Mouse (Mus musculus) limb, embryonic 13.5 days (tissue): ENCODE results near the gene Cc2d1a. TPM values are rescaled to one million over a fixed set of nuclear protein-coding genes. Genes with fewer than 3 reads are reported as not detected.

Source experiments
- ATAC-seq: fragments of 200-750 bp; cut with Nextera tagmentation; 2 replicates; pipeline ENCODE4 v1.8.0; 2017; ENCODE audit warnings: low read depth, moderate number of reproducible peaks, moderate TSS enrichment; ENCODE audit not compliant: low FRiP score
- H3K27ac ChIP-seq: fragments of 300-500 bp; sonication (generic); 2 replicates; pipeline ENCODE4 v1.5.1; 2015; ENCODE audit warnings: inconsistent platforms, mild to moderate bottlenecking, moderate library complexity
- H3K27me3 ChIP-seq: fragments of 300-500 bp; sonication (generic); 2 replicates; pipeline ENCODE4 v1.6.1; 2015; ENCODE audit warnings: mild to moderate bottlenecking, inconsistent platforms
- H3K36me3 ChIP-seq: fragments of 300-500 bp; sonication (generic); 2 replicates; pipeline ENCODE4 v1.6.1; 2015; ENCODE audit warnings: inconsistent platforms, mild to moderate bottlenecking, moderate library complexity
- H3K4me1 ChIP-seq: fragments of 300-500 bp; sonication (generic); 2 replicates; pipeline ENCODE4 v1.6.1; 2015; ENCODE audit warnings: inconsistent platforms
- H3K4me2 ChIP-seq: fragments of 300-500 bp; sonication (generic); replicated peaks from 2 replicates; pipeline ENCODE4 v1.6.1; 2015; ENCODE audit warnings: inconsistent platforms, mild to moderate bottlenecking, moderate library complexity
- H3K4me3 ChIP-seq: fragments of 300-500 bp; sonication (generic); 2 replicates; pipeline ENCODE4 v1.5.1; 2015; ENCODE audit warnings: moderate library complexity, mild to moderate bottlenecking, inconsistent platforms
- H3K9ac ChIP-seq: fragments of 300-500 bp; sonication (generic); 2 replicates; pipeline ENCODE4 v1.6.1; 2015; ENCODE audit warnings: mild to moderate bottlenecking, inconsistent platforms
- H3K9me3 ChIP-seq: fragments of 300-500 bp; sonication (generic); 2 replicates; pipeline ENCODE4 v1.6.1; 2016; ENCODE audit warnings: inconsistent platforms
- WGBS: fragments of 180-500 bp; shearing (Covaris S2); methylation state at CpG from one replicate; pipeline ENCODE4 v1.1.7; 2015; 5-methylcytosine and 5-hydroxymethylcytosine counted together
- polyA plus RNA-seq: library from polyadenylated mRNA; unstranded; fragments of >200 nt; fragmentation: Nextera tagmentation; extraction: Ambion mirVana; gene quantifications from 2 replicates; pipeline ENCODE4 v1.2.1, GENCODE M21; 2015

The Cc2d1a gene
- polyA plus RNA-seq, 1 experiment from 2014 or later, result 29.3 TPM

DNA sequence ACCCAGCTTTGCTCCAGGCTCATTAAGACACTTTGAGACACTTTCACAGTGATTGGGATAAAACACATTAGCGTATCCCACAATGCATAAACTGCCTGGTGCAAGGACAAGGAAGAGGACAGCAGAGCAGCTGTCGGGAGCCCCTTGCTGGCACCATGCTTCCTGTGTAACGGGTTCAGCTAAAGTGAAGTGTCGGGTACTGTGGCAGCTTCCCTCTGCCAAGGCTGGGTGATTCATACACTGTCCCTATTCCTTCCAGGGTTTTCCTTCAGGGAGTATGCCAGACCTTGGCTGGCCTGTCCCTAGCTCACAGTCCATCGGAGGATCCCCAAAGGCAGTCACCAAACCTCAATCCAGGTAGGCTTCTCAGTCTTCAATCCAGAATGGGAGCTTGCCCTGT is 22.4 kb upstream of the Cc2d1a start:
- Histone ChIP-seq H3K9me3 (no peaks in the 10 kb centered on the region), H3K9ac (no peak overlapping the region), H3K36me3 (peaks cover 62% of the 10 kb centered on the region), H3K4me2 (no peak overlapping the region), H3K4me1 (no peaks in the 10 kb centered on the region), H3K27ac (no peak overlapping the region), H3K4me3 (no peak overlapping the region), H3K27me3 (no peaks in the 10 kb centered on the region)
- no peak for ATAC-seq
- 93% methylated on average over 5 of the region's 5 CpGs for WGBS

- no peaks in the 10 kb centered on the region for H3K9me3 ChIP-seq
- no peaks in the 10 kb centered on the region for H3K4me1 ChIP-seq
- H3K9ac ChIP-seq, result 0 out of 2 replicates have a peak overlapping the region, but pooled peaks have one; percentile 19
- H3K4me3 ChIP-seq, result no peak overlapping the region
- no peaks in the 10 kb centered on the region for H3K27me3 ChIP-seq
- 94% methylated on average over 2 of the region's 2 CpGs for WGBS
- no peak overlapping the region for H3K4me2 ChIP-seq
- H3K27ac ChIP-seq, result no peak overlapping the region
- no peak for ATAC-seq
- peaks cover 45% of the 10 kb centered on the region for H3K36me3 ChIP-seq
Observed at GRCm38 (mm10) chr8:84167696-84168095, 20.0 kb upstream of the Cc2d1a start.

GRCm38 (mm10) chr8:84157620-84158019 is 9.9 kb upstream of the Cc2d1a start:
- Histone ChIP-seq H3K27me3 (no peaks in the 10 kb centered on the region), H3K9me3 (no peaks in the 10 kb centered on the region), H3K4me3 (no peak overlapping the region), H3K4me1 (no peaks in the 10 kb centered on the region), H3K36me3 (peaks cover 48% of the 10 kb centered on the region), H3K27ac (no peak overlapping the region), H3K9ac (no peak overlapping the region), H3K4me2 (no peak overlapping the region)
- no peak for ATAC-seq
- WGBS, result 89% methylated on average over 4 of the region's 4 CpGs

DNA sequence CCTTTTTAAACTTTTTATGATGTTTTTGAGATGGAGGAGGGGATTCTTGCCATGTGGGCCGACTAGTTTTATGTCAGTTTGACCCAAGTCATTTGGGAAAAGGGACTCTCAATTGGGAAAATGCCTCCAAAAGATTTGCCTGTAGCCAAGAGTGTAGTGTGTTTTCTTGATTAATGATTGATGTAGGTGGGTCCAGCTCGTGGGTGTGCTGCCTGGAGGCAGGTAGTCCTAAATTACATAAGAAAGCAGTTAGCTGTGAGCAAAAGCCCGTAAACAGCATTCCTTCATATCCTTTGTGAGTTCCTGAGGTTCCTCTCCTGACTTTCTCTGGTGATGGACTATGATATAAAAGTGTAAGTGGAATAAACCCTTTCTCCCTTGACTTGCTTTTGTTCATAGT is 1.4 kb upstream of the Cc2d1a start:
- Histone ChIP-seq H3K27ac (no peak overlapping the region), H3K4me2 (no peak overlapping the region), H3K36me3 (peaks cover 25% of the 10 kb centered on the region), H3K9ac (no peak overlapping the region), H3K4me3 (no peak overlapping the region), H3K27me3 (no peaks in the 10 kb centered on the region), H3K4me1 (peaks cover 26% of the 10 kb centered on the region), H3K9me3 (no peaks in the 10 kb centered on the region)
- 58% methylated on average over 3 of the region's 3 CpGs for WGBS
- ATAC-seq, result no peak

DNA sequence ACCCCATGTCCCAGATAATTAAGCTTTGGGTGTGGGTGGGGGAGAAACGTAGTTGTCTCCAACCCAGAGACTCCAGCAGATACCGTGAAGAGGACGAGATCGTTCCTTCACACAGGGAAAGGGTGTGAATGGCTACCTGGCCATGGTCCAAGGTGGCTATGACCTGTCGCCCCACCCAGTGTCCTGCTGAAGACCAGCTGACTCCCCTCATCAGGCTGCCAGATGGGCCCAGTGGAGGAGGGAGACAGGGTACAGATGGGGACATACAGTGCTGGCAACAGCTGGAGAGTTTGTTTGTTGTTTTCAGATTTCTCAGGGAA is 755 bp upstream of the Cc2d1a start:
- ATAC-seq, result no peak
- Histone ChIP-seq H3K9ac (no peak overlapping the region), H3K4me1 (peaks cover 26% of the 10 kb centered on the region), H3K9me3 (no peaks in the 10 kb centered on the region), H3K36me3 (peaks cover 32% of the 10 kb centered on the region), H3K4me2 (peak overlapping the region; percentile 95), H3K27me3 (no peaks in the 10 kb centered on the region), H3K27ac (no peak overlapping the region), H3K4me3 (peak overlapping the region; percentile 73)
- 94% methylated on average over 5 of the region's 5 CpGs for WGBS

DNA sequence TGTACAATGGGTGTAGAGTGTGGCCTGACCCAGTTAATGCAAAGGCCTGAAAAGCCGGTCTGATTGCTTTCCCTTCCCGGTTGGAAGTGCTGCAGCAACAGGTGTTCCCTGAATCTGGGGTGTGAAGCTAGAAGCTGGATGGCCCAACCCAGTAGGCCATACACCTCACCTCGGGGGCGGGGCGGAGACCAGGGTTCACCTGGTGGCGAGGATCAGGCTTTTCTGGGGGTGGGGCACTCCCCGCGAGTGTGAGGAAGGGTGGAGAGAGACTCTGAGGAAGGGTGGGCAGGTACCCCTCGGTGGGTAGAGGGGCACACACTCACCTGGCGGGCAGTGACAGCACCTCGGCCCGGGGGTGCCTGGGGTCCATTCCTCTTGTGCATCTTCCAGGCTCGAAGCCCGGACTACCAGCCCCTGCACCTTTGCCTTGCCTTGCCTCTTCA is 391 bp downstream of the Cc2d1a start:
- Histone ChIP-seq H3K27ac (no peak overlapping the region), H3K4me3 (peak overlapping the region; percentile 73), H3K9ac (peak overlapping the region; percentile 90), H3K4me1 (peaks cover 26% of the 10 kb centered on the region), H3K36me3 (peaks cover 43% of the 10 kb centered on the region), H3K27me3 (no peaks in the 10 kb centered on the region), H3K4me2 (peak overlapping the region; percentile 95), H3K9me3 (no peaks in the 10 kb centered on the region)
- ATAC-seq, result 0 out of 2 replicates have a peak, but pooled peaks have one; percentile 9
- 9% methylated on average over 14 of the region's 14 CpGs for WGBS

DNA sequence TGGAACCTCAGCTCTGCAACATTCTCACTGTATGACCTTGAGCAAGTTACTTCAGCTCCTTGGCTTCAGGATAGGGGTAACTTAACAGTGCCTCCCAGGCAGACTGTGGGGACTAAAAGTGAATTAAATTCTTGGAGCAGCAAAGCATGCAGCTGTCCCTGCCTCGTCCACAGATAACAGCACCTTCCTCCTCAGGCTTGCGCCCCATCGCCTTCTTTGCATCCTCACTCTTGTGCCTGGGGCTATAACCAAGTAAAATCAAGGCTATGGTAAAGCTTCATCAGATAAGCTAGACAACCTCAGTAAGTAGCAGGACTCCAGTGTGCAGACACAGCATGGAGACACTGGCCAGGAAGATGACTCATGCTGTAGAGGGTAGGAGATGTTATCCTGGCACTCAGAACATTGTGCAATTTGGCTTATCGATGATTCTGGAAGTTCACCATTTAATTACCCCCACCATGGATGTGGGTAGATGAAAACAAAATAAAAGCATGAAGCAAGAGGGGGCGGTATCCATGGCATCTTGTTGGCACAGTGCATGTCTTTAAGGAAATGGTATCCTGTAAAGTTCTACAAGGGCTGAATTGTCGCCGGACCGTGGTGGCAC is 3.0 kb downstream of the Cc2d1a start:
- no peak for ATAC-seq
- H3K27me3 ChIP-seq, result no peaks in the 10 kb centered on the region
- no peak overlapping the region for H3K4me2 ChIP-seq
- no peak overlapping the region for H3K4me3 ChIP-seq
- H3K9me3 ChIP-seq, result no peaks in the 10 kb centered on the region
- 94% methylated on average over 8 of the region's 8 CpGs for WGBS
- peaks cover 64% of the 10 kb centered on the region for H3K36me3 ChIP-seq
- peaks cover 26% of the 10 kb centered on the region for H3K4me1 ChIP-seq
- H3K27ac ChIP-seq, result no peak overlapping the region
- no peak overlapping the region for H3K9ac ChIP-seq

GRCm38 (mm10) chr8:84140838-84141237 is 6.9 kb downstream of the Cc2d1a start:
- no peak overlapping the region for H3K4me2 ChIP-seq
- H3K4me3 ChIP-seq, result no peak overlapping the region
- no peak for ATAC-seq
- 0 out of 2 replicates have a peak, but pooled peaks cover 3% of the 10 kb centered on the region for H3K4me1 ChIP-seq
- H3K9ac ChIP-seq, result no peak overlapping the region
- H3K27me3 ChIP-seq, result no peaks in the 10 kb centered on the region
- H3K36me3 ChIP-seq, result peaks cover 99% of the 10 kb centered on the region
- H3K9me3 ChIP-seq, result no peaks in the 10 kb centered on the region
- 91% methylated on average over 4 of the region's 4 CpGs for WGBS
- no peak overlapping the region for H3K27ac ChIP-seq

DNA sequence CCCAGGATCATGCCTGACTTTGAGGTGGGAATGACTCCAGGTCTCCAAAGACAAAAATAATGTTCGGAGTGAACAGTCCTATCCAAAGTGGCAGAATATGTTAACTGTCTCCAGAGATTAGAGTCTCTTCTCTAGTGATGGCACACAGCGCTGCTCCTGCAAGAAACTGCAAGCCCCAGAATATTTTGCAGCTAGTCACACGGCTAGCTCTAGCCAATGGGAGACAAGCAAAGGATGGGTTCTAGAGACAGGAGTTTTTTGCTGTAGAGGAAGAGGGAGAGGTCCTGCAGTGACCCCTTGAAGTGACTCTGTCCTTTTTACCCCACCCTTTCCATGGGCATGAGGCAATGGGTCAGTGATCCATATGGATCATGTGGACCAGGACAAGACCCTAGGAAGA is 9.9 kb downstream of the Cc2d1a start:
- no peak overlapping the region for H3K9ac ChIP-seq
- H3K4me1 ChIP-seq, result no peaks in the 10 kb centered on the region
- H3K9me3 ChIP-seq, result no peaks in the 10 kb centered on the region
- H3K4me3 ChIP-seq, result no peak overlapping the region
- no peak overlapping the region for H3K27ac ChIP-seq
- ATAC-seq, result no peak
- H3K4me2 ChIP-seq, result no peak overlapping the region
- peaks cover 99% of the 10 kb centered on the region for H3K36me3 ChIP-seq
- H3K27me3 ChIP-seq, result no peaks in the 10 kb centered on the region
- 95% methylated on average over 3 of the region's 3 CpGs for WGBS

GRCm38 (mm10) chr8:84132225-84132624 is 15.5 kb downstream of the Cc2d1a start:
- Histone ChIP-seq H3K27me3 (no peaks in the 10 kb centered on the region), H3K4me3 (no peak overlapping the region), H3K9me3 (no peaks in the 10 kb centered on the region), H3K36me3 (peaks cover 60% of the 10 kb centered on the region), H3K27ac (no peak overlapping the region), H3K4me2 (no peak overlapping the region), H3K9ac (no peak overlapping the region), H3K4me1 (peaks cover 18% of the 10 kb centered on the region)
- WGBS, result 80% methylated on average over 8 of the region's 8 CpGs
- no peak for ATAC-seq

- WGBS, result 43% methylated on average over 30 of the region's 30 CpGs
- Histone ChIP-seq H3K9me3 (no peaks in the 10 kb centered on the region), H3K9ac (peak overlapping the region; percentile 39; the same call in 1 of the 2 replicates), H3K4me3 (no peak overlapping the region), H3K27me3 (no peaks in the 10 kb centered on the region), H3K4me1 (peaks cover 23% of the 10 kb centered on the region), H3K27ac (no peak overlapping the region), H3K4me2 (no peak overlapping the region), H3K36me3 (peaks cover 46% of the 10 kb centered on the region)
- no peak for ATAC-seq
Observed at GRCm38 (mm10) chr8:84130806-84131205, 16.9 kb downstream of the Cc2d1a start.

DNA sequence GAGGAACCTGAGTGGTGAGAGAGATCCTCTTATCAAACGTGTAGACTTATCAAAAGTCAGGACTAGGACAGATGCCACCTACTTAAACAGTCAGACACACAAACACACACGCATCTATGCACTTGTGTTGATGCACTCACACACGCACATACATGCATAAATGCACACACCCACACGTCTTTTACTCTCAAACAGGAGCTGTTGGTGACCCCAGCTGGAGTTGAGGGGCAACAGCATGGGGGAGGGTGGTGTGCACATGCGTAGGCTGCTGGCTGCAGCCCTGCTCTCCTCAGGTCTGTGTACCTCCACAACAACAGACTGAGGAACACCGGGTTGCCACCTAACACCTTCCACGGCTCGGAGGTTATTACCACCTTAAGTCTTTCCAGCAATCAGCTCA is 19.5 kb downstream of the Cc2d1a start:
- H3K4me3 ChIP-seq, result no peak overlapping the region
- WGBS, result 48% methylated on average over 8 of the region's 8 CpGs
- H3K27me3 ChIP-seq, result no peaks in the 10 kb centered on the region
- H3K36me3 ChIP-seq, result peaks cover 20% of the 10 kb centered on the region
- ATAC-seq, result no peak
- H3K9me3 ChIP-seq, result no peaks in the 10 kb centered on the region
- peaks cover 23% of the 10 kb centered on the region for H3K4me1 ChIP-seq
- no peak overlapping the region for H3K9ac ChIP-seq
- no peak overlapping the region for H3K27ac ChIP-seq
- H3K4me2 ChIP-seq, result peak overlapping the region; percentile 37; the same call in 1 of the 2 replicates
